Comparison of ENCODE assay signal across 13 mouse cellular contexts in genomic region chr2:105416046-105416659, GRCm38 (mm10). TPM values are rescaled to one million over a fixed set of nuclear protein-coding genes. Genes with fewer than 3 reads are reported as not detected.
DNase-seq lines count a peak whose midpoint lies in the region; ATAC-seq and TF ChIP-seq lines count a peak whose summit lies in the region.
"Had no signal": no experiment of that assay in that cellular context is flagged by ENCODE, and none has a peak within 500 bp of the region (broad histone marks: within the 10 kb centered on the region; RNA-seq: fewer than 3 reads in every experiment).

No protein-coding gene starts in this region.

- H3K4me1 ChIP-seq in hindbrain, embryonic 15.5 days (replicated peaks) = peaks cover 22% of the 10 kb centered on the region
- H3K4me1 ChIP-seq in midbrain, postnatal 0 days (ENCODE audit: insufficient read depth, low read length) = peaks cover 10% of the 10 kb centered on the region; the same call in 1 of the 2 replicates

- WGBS in hindbrain, embryonic 15.5 days = 51% methylated on average over 7 of the region's 7 CpGs
- WGBS in midbrain, postnatal 0 days = 37% methylated on average over 7 of the region's 7 CpGs

- no peaks in the 10 kb centered on the region for H3K27me3 ChIP-seq in hindbrain, embryonic 15.5 days
- H3K27me3 ChIP-seq in midbrain, postnatal 0 days (ENCODE audit: insufficient read depth, low read length) = no peaks in the 10 kb centered on the region
- H3K27me3 ChIP-seq: limb, embryonic 15.5 days had no signal

- H3K9me3 ChIP-seq in hindbrain, embryonic 15.5 days = no peaks in the 10 kb centered on the region
- no peaks in the 10 kb centered on the region for H3K9me3 ChIP-seq in midbrain, postnatal 0 days (ENCODE audit: low read length)
- H3K9me3 ChIP-seq: heart, embryonic 13.5 days; limb, embryonic 15.5 days had no signal

- H3K27ac ChIP-seq in hindbrain, embryonic 15.5 days (replicated peaks) = no peak overlapping the region
- no peak overlapping the region for H3K27ac ChIP-seq in midbrain, postnatal 0 days (ENCODE audit: low read depth, low read length)
- H3K27ac ChIP-seq: heart, embryonic 13.5 days; limb, embryonic 15.5 days had no signal

- peak; percentile 23 to 26 for DNase-seq in cerebellum, postnatal 36 days
- DNase-seq in right cerebral cortex, adult 18-20 months = peak; percentile 36
- no peak for DNase-seq in right cerebral cortex, postnatal 14 days
- DNase-seq in midbrain, postnatal 0 days (ENCODE audit: low spot score) = peak; percentile 62
- no peak for DNase-seq in thymus, postnatal 10 days (ENCODE audit: low spot score in 2 of 2)
- DNase-seq in testis, postnatal 14 days (ENCODE audit: low spot score) = no peak
- DNase-seq: cerebellum, adult 9-11 months; gastrocnemius, postnatal 25 days; thymus, postnatal 25 days had no signal

- H3K4me3 ChIP-seq in hindbrain, embryonic 15.5 days = no peak overlapping the region
- H3K4me3 ChIP-seq in midbrain, postnatal 0 days (ENCODE audit: low read depth, low read length) = no peak overlapping the region
- H3K4me3 ChIP-seq: heart, embryonic 13.5 days; limb, embryonic 15.5 days had no signal

- no peaks in the 10 kb centered on the region for H3K36me3 ChIP-seq in hindbrain, embryonic 15.5 days
- no peaks in the 10 kb centered on the region for H3K36me3 ChIP-seq in midbrain, postnatal 0 days (ENCODE audit: insufficient read depth, low read length)
- H3K36me3 ChIP-seq: heart, embryonic 13.5 days; limb, embryonic 15.5 days had no signal

- H3K9ac ChIP-seq in hindbrain, embryonic 15.5 days = no peak overlapping the region
- no peak overlapping the region for H3K9ac ChIP-seq in midbrain, postnatal 0 days (replicated peaks; ENCODE audit: low read length, poor library complexity, severe bottlenecking)
- H3K9ac ChIP-seq: heart, embryonic 13.5 days; limb, embryonic 15.5 days had no signal

- ATAC-seq in cerebellum, adult (ENCODE audit: insufficient number of reproducible peaks, low FRiP score, low TSS enrichment) = no peak
- peak; percentile 75 for ATAC-seq in hindbrain, embryonic 15.5 days (ENCODE audit: low FRiP score, low read depth)
- ATAC-seq in midbrain, postnatal 0 days (ENCODE audit: low FRiP score) = peak; percentile 84

- no peak for TF ChIP-seq CTCF in midbrain, postnatal 0 days (IDR thresholded peaks at IDR 0.05)

- H3K4me2 ChIP-seq in hindbrain, embryonic 15.5 days = no peak overlapping the region
- H3K4me2 ChIP-seq in midbrain, postnatal 0 days (ENCODE audit: low read depth, low read length, poor library complexity, severe bottlenecking) = no peak overlapping the region
- H3K4me2 ChIP-seq: heart, embryonic 13.5 days; limb, embryonic 15.5 days had no signal

RNA-seq across cellular contexts. Expression of gene Rcn1, which starts 17.0 kb away (rescaled TPM):
- polyA plus RNA-seq in hindbrain, embryonic 15.5 days (2015; fragmentation: Nextera tagmentation; extraction: Ambion mirVana) = 70.0 and 70.8 TPM in 2 replicates
- total RNA-seq in midbrain, postnatal 0 days (2014; rRNA removed) = 31.0 and 36.5 TPM in 2 replicates
- polyA plus RNA-seq in midbrain, postnatal 0 days (2015; fragmentation: Nextera tagmentation; extraction: Ambion mirVana) = 56.1 and 58.3 TPM in 2 replicates

Comparison
In these comparisons a context has a peak if more than half of its experiments do, and no peak if none do; other contexts are left out.
1. DNase-seq: peak in cerebellum, postnatal 36 days (2 of 2), right cerebral cortex, adult 18-20 months (single experiment) and midbrain, postnatal 0 days (single experiment); none in right cerebral cortex, postnatal 14 days (single experiment), thymus, postnatal 10 days (0 of 2) and testis, postnatal 14 days (single experiment).